Mouse (Mus musculus): Measurements from ENCODE around the gene Cox17. TPM values are rescaled to one million over a fixed set of nuclear protein-coding genes. Genes with fewer than 3 reads are reported as not detected.
"Not testable (repeated sequence)": the region's sequence is repeated elsewhere in the genome, so short reads cannot be mapped to it uniquely, and the experiment has no call there.

Gene Cox17
- 100 to 1,000 TPM; 127 to 139 TPM for total RNA-seq (2021)
- long read RNA-seq, experiment 1, transcript Cox17-201 (3 exons, 444 nt): major isoform, 62 of 65 reads
- long read RNA-seq, experiment 1, partial matches to known transcripts: 0 of 65 reads
- long read RNA-seq, experiment 1, other reads (novel, unspliced or antisense): 0 of 65 reads
- long read RNA-seq, experiment 2, transcript Cox17-201 (3 exons, 444 nt): major isoform, 45 of 48 reads
- long read RNA-seq, experiment 2, partial matches to known transcripts: 0 of 48 reads
- long read RNA-seq, experiment 2, other reads (novel, unspliced or antisense): 0 of 48 reads

- DNase-seq: peak; percentile 91
These were observed at the start of gene Cox17, which contains the start of gene Gm21987 for GRCm38 (mm10) chr16:38346529-38347325. Gene Cox17, plus strand, starts transcription at chr16:38346991. Gene Gm21987, plus strand, starts transcription at chr16:38347040.

GRCm38 (mm10) chr16:38298410-38298809 lies 48.4 kb upstream of the Cox17 start:
- no peak for DNase-seq

GRCm38 (mm10) chr16:38302367-38302766 lies 44.4 kb upstream of the Cox17 start:
- DNase-seq: no peak

- peak; percentile 45 for DNase-seq
These were observed 42.2 kb upstream of the Cox17 start for GRCm38 (mm10) chr16:38304460-38305194.

GRCm38 (mm10) chr16:38306571-38307220 lies 40.1 kb upstream of the Cox17 start:
- DNase-seq: peak; percentile 29

GRCm38 (mm10) chr16:38307221-38307605 lies 39.6 kb upstream of the Cox17 start:
- DNase-seq: no peak

- DNase-seq: no peak
These were observed 39.1 kb upstream of the Cox17 start for GRCm38 (mm10) chr16:38307651-38308050.

- DNase-seq: no peak
These were observed 38.6 kb upstream of the Cox17 start for GRCm38 (mm10) chr16:38308195-38308594.

GRCm38 (mm10) chr16:38318492-38318891 lies 28.3 kb upstream of the Cox17 start:
- no peak for DNase-seq

GRCm38 (mm10) chr16:38319087-38319486 lies 27.7 kb upstream of the Cox17 start:
- no peak for DNase-seq

GRCm38 (mm10) chr16:38321452-38321935 lies 25.3 kb upstream of the Cox17 start:
- peak; percentile 26 for DNase-seq

- no peak for DNase-seq
These were observed 22.5 kb upstream of the Cox17 start for GRCm38 (mm10) chr16:38324311-38324710.

GRCm38 (mm10) chr16:38326778-38327397 lies 19.9 kb upstream of the Cox17 start:
- no peak for DNase-seq

GRCm38 (mm10) chr16:38329340-38329739 lies 17.5 kb upstream of the Cox17 start:
- no peak for DNase-seq

- no peak for DNase-seq
These were observed 12.4 kb upstream of the Cox17 start for GRCm38 (mm10) chr16:38334431-38334830.

- DNase-seq: not testable (repeated sequence)
These were observed 8.7 kb upstream of the Cox17 start for GRCm38 (mm10) chr16:38338077-38338476.

- peak; percentile 73 for DNase-seq
These were observed 5.1 kb upstream of the Cox17 start, which contains the start of gene Maats1 for GRCm38 (mm10) chr16:38341396-38342324. Gene Maats1, minus strand, starts transcription at chr16:38342143.

GRCm38 (mm10) chr16:38344941-38345725 lies 1.7 kb upstream of the Cox17 start:
- no peak for DNase-seq

GRCm38 (mm10) chr16:38347588-38347987 lies 797 bp downstream of the Cox17 start:
- DNase-seq: no peak

Measured in gastrocnemius, postnatal 10 days (tissue).